Mouse (Mus musculus) heart, postnatal 0 days (tissue): ENCODE measurements around the gene Gys1.

Experiments
- CTCF ChIP-seq: IDR thresholded peaks from 2 replicates; pipeline ENCODE4 v1.5.1; 2016; ENCODE audit warnings: antibody characterized with exemption, control low read depth, low read depth
- EP300 ChIP-seq: IDR thresholded peaks from 2 replicates; pipeline ENCODE4 v1.6.1; 2016; ENCODE audit warnings: antibody characterized with exemption, low read depth

DNA sequence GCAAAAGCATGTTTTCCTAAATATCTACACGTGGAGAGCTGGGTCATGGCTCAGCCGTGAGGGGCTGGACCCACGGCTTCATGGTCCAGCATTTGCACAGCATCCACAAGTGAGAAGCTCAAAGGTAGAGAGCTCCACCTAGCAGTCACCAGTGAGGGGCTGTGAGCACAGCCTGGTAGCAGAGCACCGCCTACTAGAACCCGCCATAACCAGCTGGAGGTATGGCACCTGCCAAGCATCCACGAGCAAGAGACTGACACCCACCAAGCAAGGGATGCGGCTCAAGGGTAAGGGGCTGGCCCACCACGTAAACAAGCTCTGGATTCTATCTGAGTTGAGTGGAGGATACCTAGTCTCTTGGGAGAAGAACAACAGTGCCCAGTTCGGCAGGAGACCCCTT, 30.9 kb downstream of the Gys1 start:
- TF ChIP-seq EP300: no peak
- no peak for TF ChIP-seq CTCF
